Mouse (Mus musculus) ES-Bruce4 (cell line): ENCODE results near the gene Lurap1. TPM values are rescaled to one million over a fixed set of nuclear protein-coding genes. Genes with fewer than 3 reads are reported as not detected.

Experiments
- H3K27ac ChIP-seq: 2 replicates; pipeline ENCODE4 v1.5.1; 2012; ENCODE audit warnings: low read length, inconsistent platforms; ENCODE audit not compliant: insufficient read depth
- H3K27me3 ChIP-seq: 2 replicates; pipeline ENCODE4 v1.6.1; 2012; ENCODE audit warnings: mild to moderate bottlenecking, low read length, inconsistent platforms; ENCODE audit not compliant: control insufficient read depth, poor library complexity, insufficient read depth, severe bottlenecking
- H3K36me3 ChIP-seq: 2 replicates; pipeline ENCODE4 v1.6.1; 2012; ENCODE audit warnings: inconsistent platforms, mild to moderate bottlenecking, low read length, moderate library complexity; ENCODE audit not compliant: control insufficient read depth, poor library complexity, insufficient read depth, severe bottlenecking
- H3K4me1 ChIP-seq: one replicate; pipeline ENCODE4 v1.8.1; 2011; ENCODE audit warnings: low read length; ENCODE audit not compliant: control insufficient read depth, insufficient read depth
- H3K4me3 ChIP-seq: 2 replicates; pipeline ENCODE4 v1.5.1; 2011; ENCODE audit warnings: low read depth, mild to moderate bottlenecking, low read length
- H3K9ac ChIP-seq: 2 replicates; pipeline ENCODE4 v1.6.1; 2012; ENCODE audit warnings: low read depth, mild to moderate bottlenecking, inconsistent platforms; ENCODE audit not compliant: poor library complexity, severe bottlenecking
- H3K9me3 ChIP-seq: replicated peaks from 2 replicates; pipeline ENCODE4 v1.6.1; 2012; ENCODE audit warnings: mild to moderate bottlenecking, low read length, inconsistent platforms; ENCODE audit not compliant: control insufficient read depth, poor library complexity, insufficient read depth, severe bottlenecking
- CTCF ChIP-seq: IDR thresholded peaks from one replicate; pipeline ENCODE4 v1.8.1; 2011; ENCODE audit warnings: low read depth, low read length
- EP300 ChIP-seq: IDR thresholded peaks from 2 replicates; pipeline ENCODE4 v1.6.1; 2011; ENCODE audit warnings: low read depth, low read length; ENCODE audit not compliant: insufficient read depth
- POLR2A ChIP-seq: IDR thresholded peaks from one replicate; pipeline ENCODE4 v1.8.1; 2011; ENCODE audit warnings: low read length; ENCODE audit not compliant: insufficient read depth
- polyA plus RNA-seq: library from polyadenylated mRNA; stranded (reverse); fragments of >200 nt; gene quantifications from 2 replicates; pipeline ENCODE4 v1.2.4, GENCODE M21; 2011; ENCODE audit warnings: low read depth; ENCODE audit not compliant: missing spikeins, insufficient read depth, insufficient read length

Gene Lurap1
- polyA plus RNA-seq, 1 experiment: 1.5 TPM

GRCm38 (mm10) chr4:116110695-116111094 is 40.4 kb downstream of the Lurap1 start:
- Histone ChIP-seq H3K27ac (no peak overlapping the region), H3K4me3 (no peak overlapping the region), H3K9me3 (no peaks in the 10 kb centered on the region), H3K27me3 (no peaks in the 10 kb centered on the region), H3K9ac (no peak overlapping the region), H3K4me1 (no peaks in the 10 kb centered on the region), H3K36me3 (peaks cover 35% of the 10 kb centered on the region)
- TF ChIP-seq POLR2A: no peak
- no peak for TF ChIP-seq CTCF
- TF ChIP-seq EP300: no peak

GRCm38 (mm10) chr4:116105278-116105677 is 45.9 kb downstream of the Lurap1 start:
- Histone ChIP-seq H3K27ac (no peak overlapping the region), H3K36me3 (peaks cover 66% of the 10 kb centered on the region)

GRCm38 (mm10) chr4:116100959-116101358 is 50.2 kb downstream of the Lurap1 start:
- no peak overlapping the region for H3K4me3 ChIP-seq
- no peak for TF ChIP-seq CTCF
- no peak for TF ChIP-seq EP300
- TF ChIP-seq POLR2A: no peak
- H3K4me1 ChIP-seq: no peaks in the 10 kb centered on the region
- no peak overlapping the region for H3K9ac ChIP-seq
- no peaks in the 10 kb centered on the region for H3K27me3 ChIP-seq
- H3K36me3 ChIP-seq: peaks cover 82% of the 10 kb centered on the region
- H3K9me3 ChIP-seq: no peaks in the 10 kb centered on the region; the same call in 1 of the 2 replicates
- no peak overlapping the region for H3K27ac ChIP-seq

More at GRCm38 (mm10) chr4:116105278-116105677, 45.9 kb downstream of the Lurap1 start:
- H3K9ac ChIP-seq: no peak overlapping the region
- no peaks in the 10 kb centered on the region; the same call in 1 of the 2 replicates for H3K9me3 ChIP-seq
- TF ChIP-seq CTCF: no peak
- TF ChIP-seq EP300: no peak
- no peak for TF ChIP-seq POLR2A
- no peaks in the 10 kb centered on the region for H3K27me3 ChIP-seq
- no peak overlapping the region for H3K4me3 ChIP-seq
- no peaks in the 10 kb centered on the region for H3K4me1 ChIP-seq

GRCm38 (mm10) chr4:116097211-116097610 is 53.9 kb downstream of the Lurap1 start:
- Histone ChIP-seq H3K4me3 (no peak overlapping the region), H3K36me3 (peaks cover 71% of the 10 kb centered on the region)

GRCm38 (mm10) chr4:116096291-116096690 is 54.8 kb downstream of the Lurap1 start:
- no peaks in the 10 kb centered on the region for H3K9me3 ChIP-seq
- no peak overlapping the region for H3K27ac ChIP-seq
- H3K36me3 ChIP-seq: peaks cover 66% of the 10 kb centered on the region
- no peaks in the 10 kb centered on the region for H3K27me3 ChIP-seq
- TF ChIP-seq EP300 (no peak), POLR2A (no peak), CTCF (no peak)
- H3K4me1 ChIP-seq: no peaks in the 10 kb centered on the region
- no peak overlapping the region for H3K4me3 ChIP-seq
- H3K9ac ChIP-seq: no peak overlapping the region

More at GRCm38 (mm10) chr4:116097211-116097610, 53.9 kb downstream of the Lurap1 start:
- Histone ChIP-seq H3K27me3 (no peaks in the 10 kb centered on the region), H3K4me1 (no peaks in the 10 kb centered on the region), H3K27ac (no peak overlapping the region), H3K9ac (no peak overlapping the region), H3K9me3 (no peaks in the 10 kb centered on the region)
- TF ChIP-seq CTCF: no peak
- no peak for TF ChIP-seq EP300
- no peak for TF ChIP-seq POLR2A

- Histone ChIP-seq H3K9me3 (no peaks in the 10 kb centered on the region), H3K36me3 (peaks cover 4% of the 10 kb centered on the region; the same call in 1 of the 2 replicates), H3K9ac (no peak overlapping the region), H3K27me3 (no peaks in the 10 kb centered on the region), H3K27ac (no peak overlapping the region), H3K4me3 (0 out of 2 replicates have a peak overlapping the region, but pooled peaks have one; percentile 7), H3K4me1 (no peaks in the 10 kb centered on the region)
- TF ChIP-seq CTCF (no peak), EP300 (no peak), POLR2A (no peak)
Observed at GRCm38 (mm10) chr4:116088510-116089249, 62.5 kb downstream of the Lurap1 start.

Other genes with a start within 250 kb of the Lurap1 start
- 0.70 and 0.88 TPM in 2 replicates for gene Dmbx1, start 211.4 kb downstream of the Lurap1 start, polyA plus RNA-seq
- gene Faah, start 133.4 kb downstream of the Lurap1 start, polyA plus RNA-seq: 1.9 and 2.7 TPM in 2 replicates
- gene Nsun4, start 97.5 kb downstream of the Lurap1 start, polyA plus RNA-seq: 11.7 and 14.4 TPM in 2 replicates
- 406 and 433 TPM in 2 replicates for gene Uqcrh, start 76.3 kb downstream of the Lurap1 start, polyA plus RNA-seq
- gene Lrrc41, start 76.1 kb downstream of the Lurap1 start, polyA plus RNA-seq: 38.3 and 42.7 TPM in 2 replicates
- gene Rad54l, start 27.6 kb downstream of the Lurap1 start, polyA plus RNA-seq: 41.1 and 51.9 TPM in 2 replicates
- gene Pomgnt1, start 27.5 kb downstream of the Lurap1 start, polyA plus RNA-seq: 33.6 and 39.1 TPM in 2 replicates
- 1.1 TPM in 1 of 2 replicates, not detected in the other for gene Tspan1, start 16.3 kb upstream of the Lurap1 start, polyA plus RNA-seq
- not detected in 2 replicates for gene 1700042G07Rik, start 22.0 kb upstream of the Lurap1 start, polyA plus RNA-seq
- gene Gm49337, start 22.0 kb upstream of the Lurap1 start, polyA plus RNA-seq: 0.90 TPM in 1 of 2 replicates, not detected in the other
- 4.4 and 4.5 TPM in 2 replicates for gene Pik3r3, start 70.3 kb upstream of the Lurap1 start, polyA plus RNA-seq